Mouse (Mus musculus) CH12.LX (cell line): Measurements from ENCODE around the gene Fam117a.

Source experiments
- CTCF ChIP-seq, 2 experiments: IDR thresholded peaks in 1 of 2; conservative IDR thresholded peaks in 1 of 2; 2 replicates each; pipeline ENCODE4 v1.5.1; 2011 to 2012; ENCODE audit warnings: low read depth in 2 of 2, low read length in 2 of 2, improper control_type of control experiment in 1 of 2, inconsistent platforms in 1 of 2, mild to moderate bottlenecking in 1 of 2, moderate library complexity in 1 of 2
- EP300 ChIP-seq: IDR thresholded peaks from 2 replicates; pipeline ENCODE4 v1.6.1; 2011; ENCODE audit warnings: low read length, improper control_type of control experiment
- ETS1 ChIP-seq: conservative IDR thresholded peaks from 2 replicates; pipeline ENCODE4 v1.6.1; 2012; ENCODE audit warnings: low read depth, mild to moderate bottlenecking, inconsistent platforms, low read length, improper control_type of control experiment, moderate library complexity
- JUND ChIP-seq: conservative IDR thresholded peaks from 2 replicates; pipeline ENCODE4 v1.6.1; 2011; ENCODE audit warnings: low read depth, low read length, improper control_type of control experiment
- MAFK ChIP-seq: IDR thresholded peaks from 2 replicates; pipeline ENCODE4 v1.6.1; 2011; ENCODE audit warnings: low read length, improper control_type of control experiment; ENCODE audit not compliant: insufficient replicate concordance
- POLR2A ChIP-seq: IDR thresholded peaks from 2 replicates; pipeline ENCODE4 v1.6.1; 2011; ENCODE audit warnings: low read depth, mild to moderate bottlenecking, improper control_type of control experiment, low read length
- USF2 ChIP-seq: conservative IDR thresholded peaks from 2 replicates; pipeline ENCODE4 v1.6.1; 2011; ENCODE audit warnings: low read depth, low read length, improper control_type of control experiment
- ZKSCAN1 ChIP-seq: IDR thresholded peaks from 2 replicates; pipeline ENCODE4 v1.6.1; 2012; ENCODE audit warnings: low read depth, inconsistent platforms, low read length, improper control_type of control experiment, borderline replicate concordance
- ZNF384 ChIP-seq: IDR thresholded peaks from 2 replicates; pipeline ENCODE4 v1.6.1; 2012; ENCODE audit warnings: low read depth, low read length, improper control_type of control experiment, inconsistent platforms

GRCm38 (mm10) chr11:95358263-95358662, 21.4 kb downstream of the Fam117a start:
- TF ChIP-seq EP300 (no peak), USF2 (no peak), POLR2A (no peak), CTCF (conservative IDR thresholded peaks at IDR 0.05 in 1 of 2, IDR thresholded peaks at IDR 0.05 in 1 of 2; ENCODE audit: low read depth in 2 of 2, low read length in 2 of 2) (no peak), ZKSCAN1 (no peak), ETS1 (no peak), MAFK (no peak), JUND (no peak), ZNF384 (no peak)
